Mouse (Mus musculus) brain, embryonic 18.5 days (tissue): ENCODE data around the gene Mypop.
A peak's percentile ranks its signal among the peaks of the same experiment; 100 is the strongest.

Experiments used
- DNase-seq: peaks from one replicate; pipeline ENCODE4 v3.0.0-alpha.2; 2012; ENCODE audit warnings: low read depth, low spot score

Mypop gene

GRCm38 (mm10) chr7:18989995-18990394 is 1.1 kb upstream of the Mypop start:
- no peak for DNase-seq

- DNase-seq = no peak
Observed at GRCm38 (mm10) chr7:18991660-18992293, 732 bp downstream of the Mypop start.

GRCm38 (mm10) chr7:18992294-18992675 is 1.2 kb downstream of the Mypop start:
- no peak for DNase-seq

- no peak for DNase-seq
Observed at GRCm38 (mm10) chr7:18993036-18993435, 2.0 kb downstream of the Mypop start.

GRCm38 (mm10) chr7:18998835-18999234 is 7.8 kb downstream of the Mypop start:
- no peak for DNase-seq

GRCm38 (mm10) chr7:19000421-19000820 is 9.4 kb downstream of the Mypop start:
- no peak for DNase-seq

- no peak for DNase-seq
Observed at GRCm38 (mm10) chr7:19001066-19001806, 10.2 kb downstream of the Mypop start.

GRCm38 (mm10) chr7:19001807-19002085 is 10.7 kb downstream of the Mypop start:
- no peak for DNase-seq

- DNase-seq = no peak
Observed at GRCm38 (mm10) chr7:19002115-19002514, 11.1 kb downstream of the Mypop start.

GRCm38 (mm10) chr7:19002848-19003498 is 11.9 kb downstream of the Mypop start:
- peak; percentile 87 for DNase-seq

- peak; percentile 90 for DNase-seq
Observed at GRCm38 (mm10) chr7:19003902-19004630, 13.0 kb downstream of the Mypop start, which contains the start of gene Irf2bp1. TSS of gene Irf2bp1 (plus strand) at chr7:19004044.

GRCm38 (mm10) chr7:19004631-19005079 is 13.6 kb downstream of the Mypop start:
- no peak for DNase-seq

GRCm38 (mm10) chr7:19005417-19006121 is 14.5 kb downstream of the Mypop start:
- DNase-seq = no peak

GRCm38 (mm10) chr7:19006476-19006875 is 15.4 kb downstream of the Mypop start:
- no peak for DNase-seq

GRCm38 (mm10) chr7:19007026-19007977 is 16.3 kb downstream of the Mypop start:
- no peak for DNase-seq

- no peak for DNase-seq
Observed at GRCm38 (mm10) chr7:19010581-19010980, 19.5 kb downstream of the Mypop start.

GRCm38 (mm10) chr7:19012025-19012621 is 21.1 kb downstream of the Mypop start:
- DNase-seq = no peak

GRCm38 (mm10) chr7:19012882-19013281 is 21.8 kb downstream of the Mypop start:
- no peak for DNase-seq

GRCm38 (mm10) chr7:19014452-19014851 is 23.4 kb downstream of the Mypop start:
- no peak for DNase-seq

GRCm38 (mm10) chr7:19016042-19016441 is 25.0 kb downstream of the Mypop start:
- no peak for DNase-seq
